Mouse (Mus musculus) midbrain, postnatal 0 days (tissue): ENCODE measurements at regions not wholly inside any gene's neighbourhood (a gene's known extent, or its start where the extent isn't known, plus 50 kb on each side); places are given as distances from the start of the nearest gene placed in this dataset.

ENCODE experiments used
- ATAC-seq: fragments of 200-750 bp; cut with Nextera tagmentation; 2 replicates; pipeline ENCODE4 v1.8.0; 2017; ENCODE audit warnings: moderate number of reproducible peaks, mild to moderate bottlenecking, moderate TSS enrichment, moderate library complexity; ENCODE audit not compliant: low FRiP score
- DNase-seq: peaks from one replicate; pipeline ENCODE4 v3.0.0-alpha.2; 2015; ENCODE audit warnings: low spot score
- H3K27ac ChIP-seq: fragments of 300-500 bp; sonication (generic); 2 replicates; pipeline ENCODE4 v1.5.1; 2014; ENCODE audit warnings: low read depth, mild to moderate bottlenecking, low read length, mixed read lengths
- H3K27me3 ChIP-seq: fragments of 300-500 bp; sonication (generic); 2 replicates; pipeline ENCODE4 v1.6.1; 2014; ENCODE audit warnings: low read length, control low read depth, mixed read lengths; ENCODE audit not compliant: insufficient read depth
- H3K36me3 ChIP-seq: fragments of 300-500 bp; sonication (generic); 2 replicates; pipeline ENCODE4 v1.6.1; 2014; ENCODE audit warnings: low read length, control low read depth, mixed read lengths; ENCODE audit not compliant: insufficient read depth
- H3K4me1 ChIP-seq: fragments of 300-500 bp; sonication (generic); 2 replicates; pipeline ENCODE4 v1.6.1; 2014; ENCODE audit warnings: mild to moderate bottlenecking, control low read depth, antibody characterized with exemption, low read length, mixed read lengths; ENCODE audit not compliant: insufficient read depth
- H3K4me2 ChIP-seq: fragments of 300-500 bp; sonication (generic); 2 replicates; pipeline ENCODE4 v1.6.1; 2014; ENCODE audit warnings: low read depth, mild to moderate bottlenecking, low read length, mixed read lengths; ENCODE audit not compliant: poor library complexity, severe bottlenecking
- H3K4me3 ChIP-seq: fragments of 300-500 bp; sonication (generic); 2 replicates; pipeline ENCODE4 v1.5.1; 2014; ENCODE audit warnings: low read depth, mild to moderate bottlenecking, low read length, moderate library complexity
- H3K9ac ChIP-seq: fragments of 300-500 bp; sonication (generic); replicated peaks from 2 replicates; pipeline ENCODE4 v1.6.1; 2014; ENCODE audit warnings: mild to moderate bottlenecking, low read length, moderate library complexity, mixed read lengths; ENCODE audit not compliant: poor library complexity, severe bottlenecking
- H3K9me3 ChIP-seq: fragments of 300-500 bp; sonication (generic); 2 replicates; pipeline ENCODE4 v1.6.1; 2016; ENCODE audit warnings: low read length, control low read depth
- CTCF ChIP-seq: IDR thresholded peaks from 2 replicates; pipeline ENCODE4 v1.5.1; 2016; ENCODE audit warnings: antibody characterized with exemption, mild to moderate bottlenecking
- WGBS: fragments of 180-500 bp; shearing (Covaris S2); extraction: QIAGEN DNeasy Blood & Tissue Kit; methylation state at CpG from one replicate; pipeline ENCODE4 v1.1.7; 2014; 5-methylcytosine and 5-hydroxymethylcytosine counted together

DNA sequence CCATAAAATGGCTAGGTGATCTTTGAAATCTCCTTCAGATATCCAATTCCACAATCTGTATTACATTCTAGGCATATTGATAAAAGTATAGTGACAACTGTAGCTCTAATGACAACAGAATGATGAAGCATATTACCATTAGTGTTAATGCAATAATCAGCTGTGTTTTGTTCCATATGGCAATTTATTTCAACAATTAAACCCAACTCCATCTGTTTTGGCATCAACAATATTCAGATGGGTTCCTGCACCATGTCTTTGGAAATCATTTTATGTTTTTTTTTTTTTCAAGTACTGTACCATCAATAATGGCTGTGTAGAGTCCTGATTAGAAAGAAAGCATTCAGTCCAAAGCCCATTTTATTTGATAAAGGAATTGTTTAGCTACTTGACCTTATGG is 498.5 kb upstream of the Tmpo start:
- no peaks in the 10 kb centered on the region for H3K9me3 ChIP-seq
- H3K27ac ChIP-seq: no peak overlapping the region
- no peak overlapping the region for H3K4me3 ChIP-seq
- DNase-seq (no peak), ATAC-seq (no peak)
- H3K4me2 ChIP-seq: no peak overlapping the region
- no peak overlapping the region for H3K9ac ChIP-seq
- no peaks in the 10 kb centered on the region for H3K36me3 ChIP-seq
- TF ChIP-seq CTCF: no peak
- no peaks in the 10 kb centered on the region for H3K4me1 ChIP-seq
- no peaks in the 10 kb centered on the region for H3K27me3 ChIP-seq

DNA sequence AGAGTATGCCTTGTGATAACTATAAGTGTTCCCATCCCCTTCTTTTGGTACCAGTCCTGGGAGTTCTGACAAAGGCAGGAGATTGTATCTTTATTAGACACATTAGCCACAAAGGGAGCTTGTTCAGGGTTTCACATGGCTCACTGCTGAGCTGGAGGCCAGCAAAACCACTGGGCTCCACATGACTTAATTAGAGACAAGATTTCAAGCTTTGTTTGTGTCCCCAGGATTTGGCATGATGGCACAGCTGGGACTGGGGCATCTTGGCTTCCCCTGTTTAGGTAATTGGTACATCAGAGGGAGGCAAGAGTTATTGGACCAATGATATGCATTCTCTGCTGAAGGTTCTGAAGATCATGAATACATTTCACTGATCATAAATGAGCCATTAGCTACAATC is 456.8 kb upstream of the Tmpo start:
- ATAC-seq (no peak), DNase-seq (peak; percentile 40)
- H3K36me3 ChIP-seq: no peaks in the 10 kb centered on the region
- no peaks in the 10 kb centered on the region for H3K9me3 ChIP-seq
- H3K4me2 ChIP-seq: no peak overlapping the region
- no peak for TF ChIP-seq CTCF
- no peaks in the 10 kb centered on the region for H3K4me1 ChIP-seq
- no peaks in the 10 kb centered on the region for H3K27me3 ChIP-seq
- no peak overlapping the region for H3K9ac ChIP-seq
- no peak overlapping the region for H3K4me3 ChIP-seq
- no peak overlapping the region for H3K27ac ChIP-seq

DNA sequence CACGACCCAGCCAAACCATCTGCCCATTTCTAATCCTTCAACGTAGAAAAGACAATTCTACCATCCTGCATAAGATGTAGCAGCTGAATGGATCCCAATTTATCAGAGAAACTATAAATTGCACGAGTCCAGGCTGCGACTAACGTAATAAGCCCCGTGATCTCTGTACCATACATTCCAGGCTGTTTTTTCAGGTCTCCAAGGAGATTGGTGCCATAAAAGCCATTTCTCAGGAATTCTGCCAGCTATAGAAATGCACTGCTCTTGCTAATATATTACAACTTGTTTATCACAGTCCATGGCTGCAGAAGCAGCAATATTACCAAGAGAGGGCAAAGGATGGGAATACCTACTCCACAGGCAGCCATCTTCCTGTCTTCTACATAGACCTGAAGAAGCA is 447.6 kb upstream of the Tmpo start:
- TF ChIP-seq CTCF: no peak
- whole genome bisulfite sequencing: 24% methylated on average over 6 of the region's 6 CpGs
- H3K27me3 ChIP-seq: no peaks in the 10 kb centered on the region
- H3K27ac ChIP-seq: 0 out of 2 replicates have a peak overlapping the region, but pooled peaks have one; percentile 12
- H3K9me3 ChIP-seq: no peaks in the 10 kb centered on the region
- no peak overlapping the region for H3K4me3 ChIP-seq
- H3K4me2 ChIP-seq: no peak overlapping the region
- H3K4me1 ChIP-seq: peaks cover 3% of the 10 kb centered on the region; the same call in 1 of the 2 replicates
- H3K36me3 ChIP-seq: no peaks in the 10 kb centered on the region
- no peak for ATAC-seq
- H3K9ac ChIP-seq: no peak overlapping the region
- DNase-seq: peak; percentile 30

- H3K27me3 ChIP-seq: no peaks in the 10 kb centered on the region
- no peak for TF ChIP-seq CTCF
- no peaks in the 10 kb centered on the region for H3K9me3 ChIP-seq
- ATAC-seq: no peak
- WGBS: 91% methylated on average over 2 of the region's 2 CpGs
- no peaks in the 10 kb centered on the region for H3K4me1 ChIP-seq
- H3K4me3 ChIP-seq: no peak overlapping the region
- no peaks in the 10 kb centered on the region for H3K36me3 ChIP-seq
- no peak overlapping the region for H3K9ac ChIP-seq
- no peak overlapping the region for H3K27ac ChIP-seq
- DNase-seq: no peak
- no peak overlapping the region for H3K4me2 ChIP-seq
Measured at GRCm38 (mm10) chr10:91622281-91622680, 441.2 kb upstream of the Tmpo start.

- DNase-seq (peak; percentile 72), ATAC-seq (peak; percentile 58; the same call in 1 of the 2 replicates)
- H3K27me3 ChIP-seq: no peaks in the 10 kb centered on the region
- TF ChIP-seq CTCF: no peak
- H3K27ac ChIP-seq: 0 out of 2 replicates have a peak overlapping the region, but pooled peaks have one; percentile 32
- H3K4me3 ChIP-seq: no peak overlapping the region
- H3K4me2 ChIP-seq: no peak overlapping the region
- WGBS: 54% methylated on average over 8 of the region's 8 CpGs
- H3K4me1 ChIP-seq: peaks cover 14% of the 10 kb centered on the region
- no peaks in the 10 kb centered on the region for H3K36me3 ChIP-seq
- no peak overlapping the region for H3K9ac ChIP-seq
- H3K9me3 ChIP-seq: no peaks in the 10 kb centered on the region
Measured at GRCm38 (mm10) chr10:91613794-91614479, 432.8 kb upstream of the Tmpo start.

- WGBS: 96% methylated on average over 4 of the region's 4 CpGs
- H3K4me1 ChIP-seq: peaks cover 14% of the 10 kb centered on the region
- H3K9ac ChIP-seq: no peak overlapping the region
Measured at GRCm38 (mm10) chr10:91612052-91612451, 430.9 kb upstream of the Tmpo start.

More at GRCm38 (mm10) chr10:91612052-91612451, 430.9 kb upstream of the Tmpo start:
- ATAC-seq (no peak), DNase-seq (no peak)
- TF ChIP-seq CTCF: no peak
- no peak overlapping the region for H3K27ac ChIP-seq
- no peak overlapping the region for H3K4me2 ChIP-seq
- no peaks in the 10 kb centered on the region for H3K9me3 ChIP-seq
- H3K4me3 ChIP-seq: no peak overlapping the region
- H3K27me3 ChIP-seq: no peaks in the 10 kb centered on the region
- no peaks in the 10 kb centered on the region for H3K36me3 ChIP-seq
